Mouse (Mus musculus) cortical plate, adult 2 months (tissue): Measurements from ENCODE around the gene Tspan33. TPM values are rescaled to one million over a fixed set of nuclear protein-coding genes. Genes with fewer than 3 reads are reported as not detected.
"Not testable (repeated sequence)": the region's sequence is repeated elsewhere in the genome, so short reads cannot be mapped to it uniquely, and the experiment has no call there.

Source experiments
- H3K27ac ChIP-seq: fragments of 200-500 bp; 2 replicates; pipeline ENCODE4 v1.5.1; 2012; ENCODE audit warnings: low read length, control low read depth, inconsistent platforms; ENCODE audit not compliant: insufficient read depth
- H3K4me1 ChIP-seq: fragments of 200-500 bp; 2 replicates; pipeline ENCODE4 v1.6.1; 2011; ENCODE audit warnings: low read length; ENCODE audit not compliant: control insufficient read depth, insufficient read depth
- H3K4me3 ChIP-seq: fragments of 200-500 bp; 2 replicates; pipeline ENCODE4 v1.5.1; 2011; ENCODE audit warnings: mild to moderate bottlenecking, low read length, control low read depth; ENCODE audit not compliant: insufficient read depth
- CTCF ChIP-seq: fragments of 200-500 bp; IDR thresholded peaks from 2 replicates; pipeline ENCODE4 v1.5.1; 2011; ENCODE audit warnings: mild to moderate bottlenecking, control low read depth, low read length; ENCODE audit not compliant: insufficient read depth; ENCODE audit errors: extremely low read depth
- POLR2A ChIP-seq: fragments of 200-500 bp; IDR thresholded peaks from 2 replicates; pipeline ENCODE4 v1.6.1; 2011; ENCODE audit warnings: mild to moderate bottlenecking, low read length, control low read depth; ENCODE audit not compliant: insufficient read depth; ENCODE audit errors: extremely low read depth
- polyA plus RNA-seq: library from polyadenylated mRNA; depleted of rRNA; stranded (reverse); fragments of >200 nt; gene quantifications from 2 replicates; pipeline ENCODE4 v1.2.3, GENCODE M21; 2012

Tspan33 gene
- polyA plus RNA-seq, 1 experiment, result 28.8 TPM

DNA sequence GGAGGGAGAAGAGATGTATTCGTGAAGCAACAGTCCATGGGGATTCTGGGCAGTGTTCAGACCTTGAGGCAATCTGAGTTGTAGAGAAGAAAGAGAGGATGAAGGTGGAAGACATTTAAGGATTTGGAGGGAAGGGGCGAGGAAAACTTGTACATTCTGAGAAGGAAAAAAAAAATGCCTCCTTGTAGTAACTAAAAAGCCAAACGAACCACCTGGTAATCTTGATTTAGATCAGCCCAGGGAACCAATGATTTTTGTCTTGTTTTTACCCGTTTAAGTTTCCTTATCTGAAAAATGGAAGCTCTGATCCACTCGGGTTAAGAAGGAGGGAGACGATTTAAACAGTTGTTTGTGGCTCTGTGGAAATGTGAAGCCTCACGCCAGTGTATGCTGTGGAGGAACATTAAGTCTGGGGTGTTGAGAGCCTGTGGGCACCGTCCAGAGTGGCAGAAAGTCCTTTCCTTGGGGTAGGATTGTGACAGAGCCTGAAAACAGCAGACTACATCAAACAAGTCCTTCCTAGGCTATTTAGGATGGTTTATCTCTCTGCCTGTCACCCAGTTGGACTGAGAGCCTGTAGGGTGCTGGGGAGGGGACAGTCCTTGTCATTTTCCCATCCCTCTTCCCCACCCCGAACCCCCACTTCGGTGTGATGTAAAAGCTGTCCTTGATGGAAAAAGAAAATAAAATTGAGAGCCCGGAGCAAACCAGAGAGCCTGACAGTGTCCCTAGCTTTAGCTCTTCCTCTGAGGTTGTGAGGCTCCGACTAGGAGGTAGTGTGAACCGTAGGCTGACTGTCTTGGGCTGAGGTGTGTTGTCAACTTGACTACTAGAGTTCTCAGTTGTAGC is 42.8 kb downstream of the Tspan33 start:
- peak overlapping the region; percentile 43 for H3K4me3 ChIP-seq
- H3K27ac ChIP-seq, result no peak overlapping the region
- no peaks in the 10 kb centered on the region for H3K4me1 ChIP-seq
- TF ChIP-seq CTCF, result no peak
- no peak for TF ChIP-seq POLR2A

DNA sequence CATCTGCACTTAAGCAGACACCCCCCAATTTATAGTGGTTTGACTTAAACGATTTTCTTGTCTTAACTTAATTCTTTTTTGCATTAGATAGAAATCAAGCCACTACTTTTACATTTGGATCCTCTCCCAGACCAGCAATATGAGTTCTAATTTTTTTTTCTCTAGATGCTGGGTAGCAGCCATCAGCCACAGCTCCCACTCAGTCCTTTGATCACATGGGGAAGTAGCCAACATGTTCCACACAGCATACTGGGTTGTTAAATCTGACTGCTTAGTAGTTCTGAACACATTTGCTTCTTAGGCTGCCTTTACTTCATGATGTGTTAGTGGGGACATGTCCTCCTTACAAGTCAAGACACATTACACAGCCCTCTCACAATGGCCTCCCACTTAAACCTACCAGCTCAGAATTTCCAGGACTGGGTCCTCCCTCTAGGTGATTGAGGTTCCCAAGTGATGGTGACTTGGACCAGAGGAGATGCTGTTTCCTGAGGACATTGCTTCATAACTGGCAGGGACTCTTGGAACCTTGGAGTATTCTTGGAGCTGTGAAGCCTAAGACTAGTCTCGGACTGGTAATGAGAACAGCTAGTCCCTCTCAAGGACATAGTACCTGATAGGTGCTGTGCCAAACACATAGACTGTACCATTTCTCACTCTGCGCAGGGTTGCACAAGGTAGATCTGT is 57.6 kb downstream of the Tspan33 start:
- Histone ChIP-seq H3K4me3 (no peak overlapping the region), H3K4me1 (peaks cover 7% of the 10 kb centered on the region), H3K27ac (0 out of 2 replicates have a peak overlapping the region, but pooled peaks have one; percentile 30)
- TF ChIP-seq CTCF (no peak), POLR2A (no peak)

- Histone ChIP-seq H3K4me3 (no peak overlapping the region), H3K4me1 (peaks cover 7% of the 10 kb centered on the region), H3K27ac (no peak overlapping the region)
- no peak for TF ChIP-seq CTCF
- TF ChIP-seq POLR2A, result no peak
Observed at GRCm38 (mm10) chr6:29753336-29753735, 59.3 kb downstream of the Tspan33 start.

GRCm38 (mm10) chr6:29756001-29756400 is 62.0 kb downstream of the Tspan33 start:
- no peak for TF ChIP-seq CTCF
- no peak for TF ChIP-seq POLR2A
- H3K4me3 ChIP-seq, result no peak overlapping the region
- no peak overlapping the region for H3K27ac ChIP-seq
- H3K4me1 ChIP-seq, result peaks cover 7% of the 10 kb centered on the region

- TF ChIP-seq POLR2A, result no peak
- no peak for TF ChIP-seq CTCF
- no peak overlapping the region for H3K27ac ChIP-seq
- H3K4me1 ChIP-seq, result peaks cover 5% of the 10 kb centered on the region
- H3K4me3 ChIP-seq, result no peak overlapping the region
Observed at GRCm38 (mm10) chr6:29756476-29756875, 62.5 kb downstream of the Tspan33 start.

DNA sequence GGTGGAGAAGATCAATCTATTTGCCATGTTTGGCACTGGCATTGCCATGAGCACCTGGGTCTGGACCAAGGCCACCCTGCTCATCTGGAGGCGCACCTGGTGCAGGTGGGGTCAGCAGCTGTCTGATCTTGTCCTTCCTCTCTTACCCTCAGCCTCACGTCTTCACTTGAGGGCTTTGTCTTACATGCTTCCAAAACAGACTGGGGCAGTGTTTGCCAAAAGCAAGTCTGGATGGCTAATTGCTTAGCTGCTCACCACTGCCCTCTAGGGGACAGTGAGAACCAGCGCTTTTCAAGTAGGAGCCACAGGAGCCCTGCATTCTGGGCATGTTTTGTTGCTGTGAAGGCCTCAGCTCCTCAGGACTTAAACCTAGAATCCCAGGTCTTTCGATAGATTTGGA is 64.4 kb downstream of the Tspan33 start:
- no peak overlapping the region for H3K27ac ChIP-seq
- H3K4me1 ChIP-seq, result no peaks in the 10 kb centered on the region
- H3K4me3 ChIP-seq, result no peak overlapping the region
- TF ChIP-seq POLR2A (no peak), CTCF (peak; percentile 94)

DNA sequence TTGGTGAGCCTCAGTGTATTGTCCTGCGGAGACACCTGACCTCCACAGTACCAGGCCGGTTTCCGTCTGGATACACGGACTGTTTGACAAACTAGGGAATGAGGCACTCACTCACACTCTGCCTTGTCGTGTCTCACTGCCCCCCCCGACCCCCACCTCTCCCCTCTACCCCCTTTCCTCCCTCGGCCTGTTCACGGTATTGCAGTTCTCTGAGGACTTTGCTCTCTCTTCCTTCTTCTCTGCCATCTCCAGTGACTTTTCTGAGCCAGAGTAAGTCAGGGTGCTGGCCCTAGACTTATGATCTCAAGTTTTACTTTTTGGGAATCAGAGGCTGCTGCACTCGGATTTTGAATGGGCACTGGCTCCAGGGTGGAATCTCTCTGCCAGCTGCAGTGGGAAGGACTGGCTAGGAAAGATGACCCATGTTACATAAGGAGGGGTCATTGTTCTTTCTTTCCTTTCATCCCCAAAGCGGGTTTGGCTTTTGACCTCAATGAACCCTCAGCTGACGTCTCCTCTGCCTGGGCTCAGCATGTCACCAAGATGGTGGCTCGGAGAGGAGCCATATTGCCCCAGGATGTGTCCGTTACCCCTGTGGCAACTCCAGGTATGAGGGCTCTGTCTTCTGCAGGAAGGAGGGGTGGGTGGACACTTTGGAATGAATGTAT is 65.1 kb downstream of the Tspan33 start:
- TF ChIP-seq POLR2A (no peak), CTCF (no peak)
- Histone ChIP-seq H3K4me1 (no peaks in the 10 kb centered on the region), H3K4me3 (no peak overlapping the region), H3K27ac (no peak overlapping the region)

DNA sequence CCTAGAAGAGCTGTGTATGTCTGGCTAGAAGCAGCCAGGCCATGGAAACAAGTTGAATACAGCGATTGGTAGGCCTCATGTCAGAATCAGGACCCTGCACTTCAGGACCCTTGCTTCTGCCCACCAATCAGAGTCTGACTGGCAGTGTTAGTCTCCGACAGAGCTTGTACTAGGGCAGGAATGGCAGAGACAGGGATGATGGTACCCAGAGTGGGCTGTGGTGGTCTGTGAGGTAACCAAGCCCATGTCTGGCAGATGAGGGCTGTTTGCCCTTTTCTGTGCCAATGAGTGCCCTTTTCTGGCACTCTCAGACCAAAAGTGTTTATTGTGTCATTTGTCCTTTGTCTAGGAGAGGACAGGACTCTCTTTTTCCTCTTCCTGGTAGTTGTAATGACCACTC is 66.4 kb downstream of the Tspan33 start:
- H3K4me1 ChIP-seq, H3K27ac ChIP-seq, H3K4me3 ChIP-seq: not testable (repeated sequence)

GRCm38 (mm10) chr6:29761282-29761681 is 67.3 kb downstream of the Tspan33 start:
- no peak for TF ChIP-seq POLR2A
- no peak for TF ChIP-seq CTCF
- no peak overlapping the region for H3K4me3 ChIP-seq

More at GRCm38 (mm10) chr6:29761282-29761681, 67.3 kb downstream of the Tspan33 start:
- Histone ChIP-seq H3K27ac (no peak overlapping the region), H3K4me1 (no peaks in the 10 kb centered on the region)
